Mouse (Mus musculus): ENCODE data around the gene Snx18. TPM values are rescaled to one million over a fixed set of nuclear protein-coding genes. Genes with fewer than 3 reads are reported as not detected.

Gene Snx18
- polyA plus RNA-seq, 1 experiment from 2014 or later: 25.2 TPM

- Histone ChIP-seq H3K9ac (no peak overlapping the region), H3K4me2 (no peak overlapping the region), H3K4me3 (no peak overlapping the region), H3K27ac (no peak overlapping the region), H3K4me1 (peaks cover 46% of the 10 kb centered on the region), H3K9me3 (no peaks in the 10 kb centered on the region), H3K27me3 (no peaks in the 10 kb centered on the region), H3K36me3 (peaks cover 31% of the 10 kb centered on the region)
- 80% methylated on average over 13 of the region's 13 CpGs for WGBS
- no peak for ATAC-seq (ENCODE audit: insufficient number of reproducible peaks, low FRiP score, low TSS enrichment, low read depth)
Measured at GRCm38 (mm10) chr13:113592703-113593200, 25.6 kb downstream of the Snx18 start.

- ATAC-seq (ENCODE audit: insufficient number of reproducible peaks, low FRiP score, low TSS enrichment, low read depth): no peak
- Histone ChIP-seq H3K4me1 (peaks cover 32% of the 10 kb centered on the region), H3K27ac (no peak overlapping the region), H3K36me3 (peaks cover 31% of the 10 kb centered on the region), H3K4me3 (no peak overlapping the region), H3K9ac (no peak overlapping the region), H3K9me3 (no peaks in the 10 kb centered on the region), H3K4me2 (no peak overlapping the region), H3K27me3 (no peaks in the 10 kb centered on the region)
- 89% methylated on average over 11 of the region's 11 CpGs for WGBS
Measured at GRCm38 (mm10) chr13:113591336-113591735, 27.0 kb downstream of the Snx18 start.

GRCm38 (mm10) chr13:113590216-113590615 is 28.1 kb downstream of the Snx18 start:
- Histone ChIP-seq H3K9ac (no peak overlapping the region), H3K36me3 (peaks cover 31% of the 10 kb centered on the region), H3K4me3 (no peak overlapping the region), H3K4me1 (peaks cover 21% of the 10 kb centered on the region), H3K27ac (no peak overlapping the region), H3K27me3 (no peaks in the 10 kb centered on the region), H3K9me3 (no peaks in the 10 kb centered on the region), H3K4me2 (no peak overlapping the region)
- WGBS: 91% methylated on average over 4 of the region's 4 CpGs
- no peak for ATAC-seq (ENCODE audit: insufficient number of reproducible peaks, low FRiP score, low TSS enrichment, low read depth)

- WGBS: 42% methylated on average over 7 of the region's 7 CpGs
- Histone ChIP-seq H3K27ac (peak overlapping the region; percentile 30; the same call in 1 of the 2 replicates), H3K9ac (no peak overlapping the region), H3K4me3 (no peak overlapping the region), H3K4me2 (no peak overlapping the region), H3K9me3 (no peaks in the 10 kb centered on the region), H3K4me1 (peaks cover 19% of the 10 kb centered on the region), H3K27me3 (no peaks in the 10 kb centered on the region), H3K36me3 (peaks cover 31% of the 10 kb centered on the region)
- ATAC-seq (ENCODE audit: insufficient number of reproducible peaks, low FRiP score, low TSS enrichment, low read depth): peak; percentile 76
Measured at GRCm38 (mm10) chr13:113589499-113589898, 28.9 kb downstream of the Snx18 start.

- peak; percentile 72 for ATAC-seq (ENCODE audit: insufficient number of reproducible peaks, low FRiP score, low TSS enrichment, low read depth)
- peaks cover 16% of the 10 kb centered on the region for H3K4me1 ChIP-seq
- no peaks in the 10 kb centered on the region for H3K27me3 ChIP-seq
- peaks cover 16% of the 10 kb centered on the region for H3K36me3 ChIP-seq
- H3K9ac ChIP-seq: no peak overlapping the region
- H3K9me3 ChIP-seq: no peaks in the 10 kb centered on the region
- H3K4me2 ChIP-seq: no peak overlapping the region
- WGBS: 27% methylated on average over 15 of the region's 15 CpGs
- no peak overlapping the region for H3K4me3 ChIP-seq
- peak overlapping the region; percentile 17 for H3K27ac ChIP-seq
Measured at GRCm38 (mm10) chr13:113587200-113587936, 31.0 kb downstream of the Snx18 start.

GRCm38 (mm10) chr13:113585606-113586005 is 32.8 kb downstream of the Snx18 start:
- H3K9ac ChIP-seq: no peak overlapping the region
- no peak overlapping the region for H3K4me2 ChIP-seq
- no peak overlapping the region for H3K27ac ChIP-seq
- H3K4me3 ChIP-seq: no peak overlapping the region
- peaks cover 5% of the 10 kb centered on the region; the same call in 1 of the 2 replicates for H3K36me3 ChIP-seq
- no peaks in the 10 kb centered on the region for H3K27me3 ChIP-seq
- no peaks in the 10 kb centered on the region for H3K9me3 ChIP-seq
- no peak for ATAC-seq (ENCODE audit: insufficient number of reproducible peaks, low FRiP score, low TSS enrichment, low read depth)
- WGBS: 87% methylated on average over 3 of the region's 3 CpGs
- peaks cover 16% of the 10 kb centered on the region for H3K4me1 ChIP-seq

GRCm38 (mm10) chr13:113584431-113584830 is 33.9 kb downstream of the Snx18 start:
- no peak overlapping the region for H3K27ac ChIP-seq
- WGBS: 72% methylated on average over 6 of the region's 6 CpGs
- H3K4me2 ChIP-seq: no peak overlapping the region
- no peak for ATAC-seq (ENCODE audit: insufficient number of reproducible peaks, low FRiP score, low TSS enrichment, low read depth)
- no peak overlapping the region for H3K4me3 ChIP-seq
- H3K27me3 ChIP-seq: no peaks in the 10 kb centered on the region
- H3K36me3 ChIP-seq: no peaks in the 10 kb centered on the region
- H3K9me3 ChIP-seq: no peaks in the 10 kb centered on the region
- H3K9ac ChIP-seq: no peak overlapping the region
- peaks cover 8% of the 10 kb centered on the region for H3K4me1 ChIP-seq

GRCm38 (mm10) chr13:113583563-113583962 is 34.8 kb downstream of the Snx18 start:
- H3K4me1 ChIP-seq: peaks cover under 1% of the 10 kb centered on the region
- H3K9me3 ChIP-seq: no peaks in the 10 kb centered on the region
- H3K27me3 ChIP-seq: no peaks in the 10 kb centered on the region
- H3K36me3 ChIP-seq: no peaks in the 10 kb centered on the region
- no peak overlapping the region for H3K4me3 ChIP-seq
- no peak overlapping the region for H3K9ac ChIP-seq
- no peak for ATAC-seq (ENCODE audit: insufficient number of reproducible peaks, low FRiP score, low TSS enrichment, low read depth)
- no peak overlapping the region for H3K27ac ChIP-seq
- H3K4me2 ChIP-seq: no peak overlapping the region
- 66% methylated on average over 4 of the region's 4 CpGs for WGBS

- WGBS: 63% methylated on average over 1 of the region's 1 CpGs
- Histone ChIP-seq H3K36me3 (no peaks in the 10 kb centered on the region), H3K4me3 (no peak overlapping the region), H3K27me3 (no peaks in the 10 kb centered on the region), H3K9ac (no peak overlapping the region), H3K4me1 (no peaks in the 10 kb centered on the region; the same call in 1 of the 2 replicates), H3K9me3 (no peaks in the 10 kb centered on the region), H3K4me2 (no peak overlapping the region), H3K27ac (no peak overlapping the region)
- ATAC-seq (ENCODE audit: insufficient number of reproducible peaks, low FRiP score, low TSS enrichment, low read depth): no peak
Measured at GRCm38 (mm10) chr13:113582024-113582423, 36.3 kb downstream of the Snx18 start.

GRCm38 (mm10) chr13:113581436-113581835 is 36.9 kb downstream of the Snx18 start:
- H3K9ac ChIP-seq: no peak overlapping the region
- no peak overlapping the region for H3K4me3 ChIP-seq
- no peaks in the 10 kb centered on the region for H3K4me1 ChIP-seq
- no peaks in the 10 kb centered on the region for H3K27me3 ChIP-seq
- no peaks in the 10 kb centered on the region for H3K36me3 ChIP-seq
- no peak overlapping the region for H3K27ac ChIP-seq
- no peak for ATAC-seq (ENCODE audit: insufficient number of reproducible peaks, low FRiP score, low TSS enrichment, low read depth)
- no peak overlapping the region for H3K4me2 ChIP-seq
- 86% methylated on average over 5 of the region's 5 CpGs for WGBS
- H3K9me3 ChIP-seq: no peaks in the 10 kb centered on the region

- ATAC-seq (ENCODE audit: insufficient number of reproducible peaks, low FRiP score, low TSS enrichment, low read depth): no peak
Measured at GRCm38 (mm10) chr13:113580400-113580790, 38.0 kb downstream of the Snx18 start.

GRCm38 (mm10) chr13:113579788-113580399 is 38.5 kb downstream of the Snx18 start:
- Histone ChIP-seq H3K36me3 (no peaks in the 10 kb centered on the region), H3K4me3 (no peak overlapping the region), H3K27me3 (no peaks in the 10 kb centered on the region), H3K4me1 (no peaks in the 10 kb centered on the region), H3K9me3 (no peaks in the 10 kb centered on the region), H3K4me2 (no peak overlapping the region), H3K9ac (no peak overlapping the region), H3K27ac (no peak overlapping the region)
- 55% methylated on average over 7 of the region's 7 CpGs for WGBS
- no peak for ATAC-seq (ENCODE audit: insufficient number of reproducible peaks, low FRiP score, low TSS enrichment, low read depth)

More at GRCm38 (mm10) chr13:113580400-113580790, 38.0 kb downstream of the Snx18 start:
- Histone ChIP-seq H3K27ac (no peak overlapping the region), H3K27me3 (no peaks in the 10 kb centered on the region), H3K4me3 (no peak overlapping the region), H3K4me1 (no peaks in the 10 kb centered on the region), H3K9ac (no peak overlapping the region), H3K4me2 (no peak overlapping the region), H3K9me3 (no peaks in the 10 kb centered on the region), H3K36me3 (no peaks in the 10 kb centered on the region)
- WGBS: 80% methylated on average over 6 of the region's 6 CpGs

Data from limb, embryonic 15.5 days (tissue).